Mouse (Mus musculus) stomach, postnatal 0 days (tissue): ENCODE data around the gene Dnajb14.

Experiments
- CTCF ChIP-seq: IDR thresholded peaks from 2 replicates; pipeline ENCODE4 v1.5.1; 2016; ENCODE audit warnings: antibody characterized with exemption, low read depth, mild to moderate bottlenecking, moderate library complexity
- EP300 ChIP-seq: optimal IDR thresholded peaks from 2 replicates; pipeline ENCODE3; 2016; ENCODE audit warnings: antibody characterized with exemption

GRCm38 (mm10) chr3:137913093-137913492, 45.6 kb downstream of the Dnajb14 start:
- TF ChIP-seq CTCF (no peak), EP300 (no peak)
